Mouse (Mus musculus) liver, adult (tissue): Measurements from ENCODE around the gene Rgl1.

Experiments used
- GATA4 ChIP-seq: IDR thresholded peaks from 2 replicates; pipeline ENCODE4 v1.6.1; 2014; ENCODE audit warnings: mild to moderate bottlenecking, low read length; ENCODE audit not compliant: insufficient replicate concordance

The Rgl1 gene

DNA sequence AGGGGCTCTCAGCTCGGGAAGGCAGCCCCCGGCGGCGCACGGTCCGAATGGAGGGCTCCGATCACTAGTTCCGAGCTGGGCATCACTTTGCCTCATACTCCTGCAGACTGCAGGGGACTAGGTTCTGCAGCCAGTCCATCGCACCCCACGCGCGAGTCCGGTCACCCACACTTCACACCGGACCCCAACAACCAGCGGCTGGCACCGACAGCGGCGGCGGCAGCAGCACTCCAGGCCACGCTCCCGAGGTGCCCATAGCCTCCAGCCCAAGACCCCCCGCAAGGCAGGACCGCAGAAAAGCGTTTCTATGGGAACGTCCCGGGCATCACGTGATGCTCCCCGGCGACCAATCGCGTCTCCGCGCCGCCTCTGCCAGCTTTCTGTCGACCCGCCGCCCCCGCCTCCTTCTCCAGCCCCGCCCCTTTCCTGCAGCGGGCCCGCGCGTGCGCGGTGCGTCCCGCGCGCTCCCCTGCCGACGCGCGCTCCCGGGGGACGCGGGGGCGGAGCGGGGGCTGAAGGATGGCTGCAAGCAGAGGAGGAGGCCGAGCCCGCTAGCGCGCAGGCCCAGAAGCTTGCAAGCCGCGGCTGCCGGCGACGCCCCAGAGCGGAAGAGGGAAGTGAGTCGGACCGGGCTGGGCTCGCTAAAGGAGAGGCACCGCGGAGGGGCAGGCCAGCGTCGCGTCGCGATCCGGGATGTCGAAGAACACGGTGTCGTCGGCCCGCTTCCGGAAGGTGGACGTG, at the start of gene Rgl1, which contains the start of gene Arpc5:
Gene Rgl1, minus strand, starts transcription at position 320 of the 741 bp plus-strand sequence.
Gene Arpc5, plus strand, starts transcription at position 511 of the 741 bp plus-strand sequence.
- no peak for TF ChIP-seq GATA4

DNA sequence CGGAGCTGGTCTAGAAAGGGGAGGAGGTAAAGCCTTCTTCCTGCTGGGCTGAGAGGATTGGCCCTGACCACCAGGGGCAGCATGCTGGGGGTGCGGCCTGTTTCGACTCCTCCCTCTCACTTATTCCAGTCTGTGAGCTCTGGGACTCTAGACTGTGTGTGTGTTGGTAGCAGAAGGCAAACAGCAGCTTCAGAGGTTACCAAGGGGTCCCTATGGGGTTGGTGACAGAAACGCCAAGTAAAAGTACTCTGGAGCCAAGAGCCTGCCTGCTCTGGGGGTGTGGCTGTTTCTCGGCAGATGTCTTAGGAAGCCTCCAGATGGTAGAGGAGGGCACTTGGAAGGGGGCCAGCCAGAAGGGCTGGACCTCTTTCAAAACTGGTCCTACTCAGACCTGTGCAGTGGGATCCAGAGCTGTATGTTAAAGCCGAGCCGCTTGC, 49.1 kb upstream of the Rgl1 start:
- TF ChIP-seq GATA4: no peak

DNA sequence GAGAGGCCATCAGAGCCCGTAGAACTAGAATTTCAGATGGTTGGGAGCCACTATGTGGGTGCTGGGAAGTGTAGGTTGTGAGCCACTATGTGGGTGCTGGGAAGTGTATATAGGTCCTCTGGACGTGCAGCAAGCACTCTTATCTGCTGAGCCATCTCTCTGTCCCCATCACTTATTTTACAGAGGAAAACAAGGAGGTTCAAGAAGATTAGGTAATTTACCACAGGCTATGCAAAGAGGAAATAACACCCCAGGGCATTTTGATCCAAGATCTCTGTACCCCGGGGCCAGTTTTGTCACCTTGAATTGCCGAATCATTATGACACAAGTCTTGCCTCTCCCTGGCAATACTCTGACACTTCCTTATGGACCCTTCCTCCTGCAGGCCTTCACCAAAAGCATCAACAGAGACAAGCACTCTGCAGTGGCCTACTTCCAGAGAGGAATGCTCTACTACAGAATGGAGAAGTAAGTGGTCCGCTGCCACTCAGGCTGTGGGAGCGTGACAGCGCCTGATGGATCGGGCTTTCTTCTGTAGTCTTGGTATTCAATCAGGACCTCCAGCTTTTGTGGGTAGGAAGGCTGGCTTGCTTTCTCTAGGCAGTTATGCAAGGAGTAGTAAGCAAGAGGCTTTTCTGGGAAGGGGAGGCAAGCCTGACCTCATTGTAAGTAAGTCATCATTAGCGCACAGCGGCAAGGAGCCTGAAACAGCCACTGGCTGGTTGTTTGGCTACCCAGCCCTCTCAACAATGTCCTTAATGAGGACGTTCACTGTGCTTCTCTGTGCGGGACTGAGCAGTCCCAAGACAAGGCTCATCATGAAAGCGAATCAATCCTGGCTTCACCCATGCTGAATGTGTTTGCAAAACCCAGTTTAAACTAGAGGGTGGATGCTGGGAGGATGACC, 44.6 kb upstream of the Rgl1 start:
- TF ChIP-seq GATA4: no peak

DNA sequence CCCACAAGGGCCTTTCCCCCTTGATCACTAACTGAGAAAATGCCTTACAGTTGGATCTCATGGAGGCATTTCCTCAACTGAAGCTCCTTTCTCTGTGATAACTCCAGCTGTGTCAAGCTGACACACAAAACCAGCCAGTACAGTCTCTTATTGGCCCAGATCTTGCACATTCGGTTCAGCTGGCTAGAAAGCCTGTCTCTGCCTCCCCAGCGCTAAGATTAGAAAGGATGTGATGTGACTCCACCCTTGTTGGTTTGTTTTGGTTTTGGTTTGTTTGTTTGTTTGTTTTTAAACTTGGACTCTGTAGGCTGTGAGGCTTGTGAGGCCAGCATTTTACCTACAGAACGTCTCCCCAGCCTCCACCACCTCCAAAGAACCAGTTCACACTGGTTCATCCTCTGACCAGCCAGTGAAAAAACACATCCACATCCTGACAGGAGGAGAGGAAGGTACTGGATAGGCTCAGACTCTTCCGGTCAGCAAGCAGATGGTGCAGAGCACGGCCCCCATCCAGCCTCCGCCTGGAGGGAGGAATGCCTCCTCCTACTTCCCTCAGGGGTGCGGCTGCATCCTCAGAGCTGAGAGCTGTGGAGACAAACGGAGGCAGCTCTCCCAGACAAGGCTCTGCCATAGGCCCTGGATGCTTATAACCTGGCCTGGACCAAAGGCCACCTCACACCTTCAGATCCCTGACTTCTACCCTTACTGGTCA, 43.5 kb upstream of the Rgl1 start:
- no peak for TF ChIP-seq GATA4

DNA sequence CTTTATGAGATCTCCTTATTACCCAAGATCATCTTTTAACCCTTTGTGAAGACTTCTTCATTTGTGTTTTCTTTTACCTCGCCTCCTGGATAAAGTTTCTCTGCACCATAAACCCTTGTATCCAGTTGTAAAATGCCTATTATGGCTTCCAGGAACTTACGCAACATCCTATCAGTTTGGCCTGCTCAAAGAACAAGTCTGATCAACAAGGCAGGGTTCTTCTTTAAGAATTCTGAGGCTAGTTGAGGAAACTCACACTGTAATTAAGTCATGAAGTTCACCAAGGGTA, 42.2 kb upstream of the Rgl1 start:
- TF ChIP-seq GATA4: no peak

DNA sequence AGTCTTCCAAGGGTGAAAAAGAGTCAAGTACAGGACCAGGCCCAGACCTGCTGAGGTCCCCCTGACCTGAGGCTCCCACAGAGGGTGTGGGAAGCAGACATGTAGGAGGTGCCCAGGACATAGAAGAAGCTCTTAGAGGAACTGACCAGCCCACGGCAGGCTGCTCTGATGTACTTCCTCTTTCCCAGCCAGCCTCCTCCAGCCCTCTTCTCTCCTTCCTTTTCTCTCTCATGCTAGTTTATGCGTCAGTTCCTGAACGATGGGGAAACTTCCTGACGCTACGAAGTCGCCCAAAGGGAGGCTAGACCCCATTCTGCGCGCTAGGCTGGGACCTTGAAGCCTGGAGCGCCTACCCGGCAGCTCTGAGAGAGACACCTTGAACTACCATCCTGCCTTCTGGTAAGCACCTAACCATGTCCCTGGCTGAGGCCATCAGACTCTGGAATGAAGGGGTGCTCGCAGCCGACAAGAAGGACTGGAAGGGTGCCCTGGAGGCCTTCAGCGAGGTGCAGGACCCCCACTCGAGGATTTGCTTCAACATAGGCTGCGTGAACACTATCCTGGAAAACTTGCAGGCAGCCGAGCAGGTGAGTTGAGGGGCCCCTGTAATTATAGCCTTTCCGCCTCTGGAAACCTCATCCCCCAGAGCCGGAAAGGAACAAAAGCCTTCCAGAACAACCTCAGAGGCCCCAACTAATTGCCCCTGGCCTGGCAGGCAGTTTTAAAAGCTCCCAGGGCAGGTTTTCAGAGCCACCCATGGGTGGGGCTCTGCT, 41.7 kb upstream of the Rgl1 start:
- no peak for TF ChIP-seq GATA4

DNA sequence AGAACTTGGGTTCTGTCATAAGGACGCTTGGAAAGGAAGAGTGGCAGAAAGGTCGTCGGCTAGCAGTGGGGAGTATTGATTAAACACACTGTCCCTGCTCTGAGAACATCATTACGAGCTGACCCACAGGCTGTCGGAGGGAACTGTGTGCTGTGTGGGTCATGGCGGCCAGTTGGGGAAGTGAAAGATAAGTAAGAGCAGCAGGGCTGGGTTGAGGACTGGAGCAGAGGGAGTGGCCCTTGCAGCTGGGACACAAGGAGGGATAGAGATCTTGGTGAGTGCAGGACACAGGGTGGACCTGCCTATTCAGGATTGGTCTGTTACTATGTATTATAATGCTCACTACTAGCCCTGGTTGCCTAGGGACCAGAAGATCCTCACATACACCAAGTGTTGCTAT, 38.8 kb upstream of the Rgl1 start:
- no peak for TF ChIP-seq GATA4

DNA sequence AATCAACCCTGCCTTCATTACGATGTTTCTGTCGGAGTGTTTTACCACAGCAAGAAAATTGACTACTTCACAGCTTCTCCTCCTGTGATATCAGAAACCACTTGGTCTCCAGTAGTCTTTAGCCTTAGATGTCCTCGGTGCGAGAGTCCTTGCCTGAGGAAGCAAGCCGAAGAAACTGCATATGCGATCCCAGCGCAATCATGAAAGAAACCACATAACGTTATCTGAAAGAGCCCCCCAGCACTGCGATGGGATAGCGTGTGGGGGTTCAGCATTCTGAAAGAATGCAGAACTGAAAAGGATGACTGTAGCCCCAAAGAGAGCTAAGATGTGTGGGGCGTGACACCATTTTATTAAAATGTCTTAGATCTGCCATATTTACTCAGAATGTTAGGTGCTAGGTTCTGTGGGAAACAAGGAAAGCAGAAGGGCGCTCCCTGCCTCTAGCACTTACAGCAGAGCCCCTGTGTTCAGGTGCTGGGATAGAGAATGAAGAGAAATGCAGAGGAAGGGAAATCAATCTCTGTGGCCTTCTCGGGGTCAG, 34.6 kb upstream of the Rgl1 start:
- TF ChIP-seq GATA4: no peak

DNA sequence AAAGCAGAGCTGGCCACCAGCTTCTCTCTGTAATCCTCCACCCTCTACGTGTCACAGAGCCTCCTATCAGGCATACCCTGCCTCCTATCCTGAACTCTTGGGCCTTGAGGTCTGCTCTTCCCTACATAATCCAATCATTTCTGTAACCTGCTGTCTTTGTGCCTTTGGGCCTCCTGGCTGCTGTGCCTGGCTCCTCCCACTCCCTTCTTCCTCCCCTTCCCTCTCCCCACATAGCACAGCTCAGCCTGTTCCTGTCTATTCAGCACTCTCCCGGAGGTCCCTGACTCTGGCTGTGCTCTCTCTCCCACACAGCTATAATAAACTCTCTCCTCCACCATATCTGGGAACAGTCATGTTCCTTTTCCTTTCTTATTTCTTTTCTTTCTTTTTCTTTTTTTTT, 33.7 kb upstream of the Rgl1 start, which contains the start of gene Ncf2:
Gene Ncf2, plus strand, starts transcription at position 298 of the 400 bp plus-strand sequence.
- no peak for TF ChIP-seq GATA4

DNA sequence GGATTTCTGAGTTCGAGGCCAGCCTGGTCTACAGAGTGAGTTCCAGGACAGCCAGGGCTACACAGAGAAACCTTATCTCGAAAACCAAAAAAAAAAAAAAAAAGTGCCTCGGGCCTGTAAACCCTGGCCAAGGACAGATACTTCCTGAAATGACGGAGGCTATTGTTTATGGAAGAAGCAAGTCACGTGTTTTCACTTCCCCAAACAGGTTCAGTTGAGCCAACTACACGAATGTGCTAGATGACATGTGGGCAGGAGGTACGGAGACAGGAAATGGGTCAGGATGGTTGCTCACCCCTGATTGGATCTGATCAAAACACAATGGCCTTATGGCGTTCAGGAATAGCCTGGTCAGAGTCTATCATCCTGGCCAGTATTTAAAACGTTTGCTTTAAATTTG, 32.0 kb upstream of the Rgl1 start:
- TF ChIP-seq GATA4: no peak

DNA sequence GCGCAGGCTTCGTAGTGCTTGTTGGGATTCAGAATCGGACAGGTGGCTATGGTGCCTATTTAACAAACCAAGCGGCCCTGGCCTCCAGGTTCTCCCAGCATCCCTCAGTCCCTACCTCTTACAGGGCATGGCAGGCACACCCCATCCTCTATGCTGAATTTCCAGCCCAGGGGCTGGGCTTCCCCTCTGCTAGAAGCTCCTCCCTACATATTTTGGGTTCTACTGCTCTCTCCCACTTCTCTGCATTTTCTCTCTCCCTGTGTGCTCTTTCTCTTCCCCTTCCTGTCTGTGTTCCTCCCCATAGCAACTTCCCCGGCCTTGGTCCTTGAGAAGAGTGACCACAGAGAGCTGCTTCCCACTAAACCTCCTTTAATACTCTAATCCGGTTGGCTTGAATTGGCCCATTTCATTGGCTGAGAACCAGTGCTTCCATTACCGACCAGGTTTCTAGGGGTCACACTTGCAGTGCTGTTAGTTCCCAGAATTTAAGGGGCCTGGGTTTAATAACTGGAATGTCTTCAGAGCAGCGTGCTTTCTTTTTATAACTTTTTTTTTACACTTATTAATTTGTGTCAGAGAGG, 30.6 kb upstream of the Rgl1 start:
- no peak for TF ChIP-seq GATA4

DNA sequence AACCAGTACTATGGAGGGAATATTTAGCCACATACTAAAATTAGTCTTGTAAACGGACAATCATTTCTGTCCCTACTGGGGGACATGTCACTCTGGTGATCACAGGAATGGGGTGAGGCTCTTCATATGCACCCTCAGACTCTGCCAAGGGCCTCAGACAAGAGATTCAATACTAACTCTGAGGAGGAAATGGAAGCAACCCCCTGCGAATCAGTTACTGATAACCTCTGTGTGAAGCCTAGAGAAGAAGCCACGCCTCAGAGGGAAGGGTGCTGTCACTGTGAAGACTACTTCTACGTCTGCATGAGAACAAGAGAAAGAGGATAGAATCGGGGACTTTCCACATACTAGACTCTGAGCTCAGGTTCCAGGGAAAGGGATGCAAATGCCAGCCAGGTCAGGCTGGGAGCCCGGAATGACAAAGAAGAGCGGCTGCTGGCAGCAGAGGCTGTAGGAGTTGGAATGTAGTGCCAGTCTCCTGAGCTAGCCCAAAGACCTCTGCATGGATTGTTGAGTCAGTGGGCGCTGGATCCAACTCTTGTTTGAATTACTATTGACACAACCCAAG, 29.6 kb upstream of the Rgl1 start:
- TF ChIP-seq GATA4: no peak

DNA sequence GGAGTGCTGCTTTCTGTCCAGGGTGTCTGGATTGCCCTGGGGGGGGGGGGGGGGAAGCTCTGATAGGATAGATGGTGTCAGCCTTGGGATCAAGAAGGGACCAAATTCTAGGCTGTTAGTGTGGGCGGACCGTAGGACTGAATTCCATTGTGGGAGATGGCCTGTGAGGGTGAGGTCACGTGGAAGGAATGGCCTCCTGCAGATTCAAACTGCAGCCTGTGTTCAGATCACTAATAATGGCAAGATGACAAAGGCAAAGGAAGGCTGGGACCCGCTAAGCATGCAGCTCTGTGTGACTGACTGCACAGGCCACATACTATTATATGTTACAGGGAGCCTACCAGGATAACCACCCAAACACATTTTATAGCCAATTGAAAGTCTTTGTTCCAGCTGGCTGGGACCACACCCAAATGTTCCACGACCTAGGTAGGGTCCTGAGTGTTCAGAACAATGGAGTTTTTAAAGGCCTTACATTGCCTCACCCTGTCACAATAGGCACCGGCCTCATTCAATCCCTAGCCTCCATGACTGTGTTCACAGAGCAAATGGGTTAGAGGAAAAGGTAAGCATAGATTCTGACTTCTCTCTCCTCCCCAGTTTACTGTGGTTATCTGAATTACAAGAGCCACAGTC, 27.5 kb upstream of the Rgl1 start:
- TF ChIP-seq GATA4: no peak

DNA sequence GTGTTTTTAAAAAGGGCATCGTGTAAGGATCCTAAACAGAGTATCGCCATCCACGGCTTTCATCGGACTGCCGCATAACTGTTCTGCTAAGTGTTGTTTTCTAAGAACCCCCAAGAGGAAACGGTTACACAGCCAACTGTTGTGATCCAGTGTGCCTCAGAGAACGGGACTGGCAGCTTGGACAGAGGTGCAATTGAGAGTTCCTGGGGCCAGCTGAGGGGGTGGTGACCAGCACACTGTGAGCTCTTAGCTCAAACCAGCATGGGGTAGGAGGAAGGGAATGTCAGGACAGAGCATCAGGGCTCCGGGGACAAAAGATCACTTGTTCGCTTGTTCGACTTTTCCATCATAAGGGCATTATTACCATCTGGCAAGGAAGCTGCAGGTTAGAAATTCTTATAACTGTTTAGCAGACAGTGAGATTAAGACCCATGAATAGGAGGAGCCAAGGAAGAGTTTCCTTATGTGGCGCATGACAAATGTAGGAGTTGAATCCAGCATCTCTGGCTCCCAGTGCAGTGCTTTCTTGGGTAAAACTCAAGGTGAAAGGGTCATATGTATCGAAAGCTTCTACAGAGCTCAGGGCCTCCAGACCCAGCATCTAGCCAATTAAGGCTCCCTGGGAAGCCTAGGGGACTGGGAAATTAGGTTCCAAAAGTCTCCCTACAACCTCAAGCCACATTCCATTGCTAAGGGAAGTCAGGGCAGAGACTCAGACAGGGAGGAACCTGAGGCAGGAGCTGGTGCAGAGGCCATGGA, 26.8 kb upstream of the Rgl1 start:
- no peak for TF ChIP-seq GATA4
